Mouse (Mus musculus): ENCODE results near the gene Creb1.

- TF ChIP-seq POLR2A (IDR thresholded peaks at IDR 0.05; ENCODE audit: borderline replicate concordance, insufficient read depth, low read length) (no peak), CTCF (IDR thresholded peaks at IDR 0.05; ENCODE audit: borderline replicate concordance, insufficient read depth, low read depth, low read length) (no peak)
These were observed 14.0 kb upstream of the Creb1 start for GRCm38 (mm10) chr1:64518480-64518879.

Data from cerebellum, adult 2 months (tissue).